Mouse (Mus musculus) liver, embryonic 13.5 days (tissue): ENCODE measurements at regions not wholly inside any gene's neighbourhood (a gene's known extent, or its start where the extent isn't known, plus 50 kb on each side); places are given as distances from the start of the nearest gene placed in this dataset.

Source experiments
- ATAC-seq: fragments of 200-750 bp; cut with Nextera tagmentation; 2 replicates; pipeline ENCODE4 v1.8.0; 2017; ENCODE audit warnings: low read depth, mild to moderate bottlenecking, moderate number of reproducible peaks, moderate library complexity
- DNase-seq: peaks from one replicate; pipeline ENCODE4 v3.0.0; 2022
- H3K27ac ChIP-seq: fragments of 300-500 bp; sonication (generic); 2 replicates; pipeline ENCODE4 v1.5.1; 2015; ENCODE audit warnings: moderate library complexity, mild to moderate bottlenecking, inconsistent platforms
- H3K27me3 ChIP-seq: fragments of 300-500 bp; sonication (generic); 2 replicates; pipeline ENCODE4 v1.6.1; 2015; ENCODE audit warnings: mild to moderate bottlenecking, inconsistent platforms
- H3K36me3 ChIP-seq: fragments of 300-500 bp; sonication (generic); 2 replicates; pipeline ENCODE4 v1.6.1; 2015; ENCODE audit warnings: mild to moderate bottlenecking, inconsistent platforms
- H3K4me1 ChIP-seq: fragments of 300-500 bp; sonication (generic); replicated peaks from 2 replicates; pipeline ENCODE4 v1.6.1; 2015; ENCODE audit warnings: inconsistent platforms
- H3K4me2 ChIP-seq: fragments of 300-500 bp; sonication (generic); 2 replicates; pipeline ENCODE4 v1.6.1; 2015; ENCODE audit warnings: inconsistent platforms, mild to moderate bottlenecking, moderate library complexity
- H3K4me3 ChIP-seq: fragments of 300-500 bp; sonication (generic); replicated peaks from 2 replicates; pipeline ENCODE4 v1.5.1; 2015; ENCODE audit warnings: mild to moderate bottlenecking, inconsistent platforms
- H3K9ac ChIP-seq: fragments of 300-500 bp; sonication (generic); 2 replicates; pipeline ENCODE4 v1.6.1; 2015; ENCODE audit warnings: mild to moderate bottlenecking, inconsistent platforms
- H3K9me3 ChIP-seq: fragments of 300-500 bp; sonication (generic); replicated peaks from 2 replicates; pipeline ENCODE4 v1.6.1; 2016; ENCODE audit warnings: inconsistent platforms
- WGBS: fragments of 180-500 bp; shearing (Covaris S2); methylation state at CpG from one replicate; pipeline ENCODE4 v1.1.7; 2015; ENCODE audit not compliant: insufficient replicate concordance; 5-methylcytosine and 5-hydroxymethylcytosine counted together

DNA sequence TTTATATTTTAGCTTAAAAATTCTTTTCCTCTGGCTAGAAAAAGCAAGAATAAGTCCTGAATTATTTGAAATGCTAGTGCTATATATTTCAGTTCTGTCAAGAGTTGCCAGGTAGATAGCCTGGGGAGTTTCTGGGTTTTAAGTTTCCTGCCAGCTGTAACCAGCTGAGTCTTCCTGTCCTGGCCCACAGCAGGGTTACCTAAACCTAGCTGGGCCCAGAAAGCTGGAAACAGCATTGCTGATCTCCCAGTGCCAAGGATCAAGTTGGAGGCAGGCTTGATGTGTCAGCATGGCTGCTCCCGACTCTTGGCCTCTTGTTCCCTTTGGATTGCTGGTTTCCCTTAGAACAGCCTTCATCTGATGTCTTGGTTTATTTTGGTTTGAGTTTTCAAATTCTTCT is 122.8 kb upstream of the Tnfaip3 start:
- Histone ChIP-seq H3K4me3 (no peak overlapping the region), H3K36me3 (no peaks in the 10 kb centered on the region), H3K4me1 (no peaks in the 10 kb centered on the region), H3K9ac (no peak overlapping the region), H3K27me3 (no peaks in the 10 kb centered on the region), H3K4me2 (no peak overlapping the region), H3K27ac (no peak overlapping the region), H3K9me3 (no peaks in the 10 kb centered on the region)
- DNase-seq (no peak), ATAC-seq (no peak)
- 55% methylated on average over 1 of the region's 1 CpGs for WGBS

DNA sequence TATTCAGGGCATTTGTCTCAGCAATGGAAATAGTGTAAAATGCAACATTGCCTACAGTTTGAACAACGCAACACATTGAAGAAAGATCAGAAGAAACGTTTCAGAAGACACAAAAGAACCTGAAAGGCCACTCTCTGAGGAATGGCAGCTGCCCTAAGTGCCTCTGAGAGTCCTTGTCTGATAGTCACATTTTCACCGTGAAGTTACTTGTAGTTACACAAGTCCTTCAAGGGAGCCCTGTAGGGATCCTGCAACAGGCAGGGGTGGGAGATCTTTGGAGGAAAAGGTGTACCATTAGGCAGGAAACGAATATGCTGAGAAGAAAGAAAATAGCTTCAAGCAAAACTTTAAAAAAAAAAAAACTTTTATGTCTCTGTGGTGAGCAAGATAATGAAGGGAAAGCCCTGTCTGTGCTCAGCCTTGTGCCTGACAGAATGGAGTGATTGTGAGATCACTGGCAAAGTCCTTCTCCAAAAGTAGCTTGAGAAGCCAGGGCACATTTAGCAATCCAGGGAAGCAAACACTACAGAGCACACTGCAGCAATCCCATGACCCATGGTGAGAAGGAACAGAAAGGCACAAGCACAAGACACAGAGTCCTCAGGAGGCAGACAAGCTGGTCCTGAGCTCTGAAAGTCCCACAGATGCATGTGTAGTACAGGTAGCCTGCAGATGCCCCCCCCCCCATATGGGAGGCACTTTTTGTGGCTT is 112.3 kb upstream of the Tnfaip3 start:
- 45% methylated on average over 4 of the region's 4 CpGs for WGBS
- no peak for DNase-seq
- no peak overlapping the region for H3K4me3 ChIP-seq
- ATAC-seq, result no peak
- no peaks in the 10 kb centered on the region for H3K27me3 ChIP-seq
- no peak overlapping the region for H3K9ac ChIP-seq
- no peak overlapping the region for H3K27ac ChIP-seq
- no peaks in the 10 kb centered on the region for H3K36me3 ChIP-seq
- H3K4me2 ChIP-seq, result no peak overlapping the region
- H3K9me3 ChIP-seq, result no peaks in the 10 kb centered on the region
- H3K4me1 ChIP-seq, result no peaks in the 10 kb centered on the region

- Histone ChIP-seq H3K27me3 (no peaks in the 10 kb centered on the region), H3K36me3 (no peaks in the 10 kb centered on the region), H3K4me3 (no peak overlapping the region), H3K4me1 (no peaks in the 10 kb centered on the region), H3K27ac (no peak overlapping the region), H3K9me3 (no peaks in the 10 kb centered on the region), H3K4me2 (no peak overlapping the region), H3K9ac (no peak overlapping the region)
- ATAC-seq, result no peak
- WGBS, result 63% methylated on average over 2 of the region's 2 CpGs
- DNase-seq, result no peak
Observed at GRCm38 (mm10) chr10:19126922-19127321, 111.5 kb upstream of the Tnfaip3 start.

- DNase-seq (no peak), ATAC-seq (no peak)
- H3K4me1 ChIP-seq, result no peaks in the 10 kb centered on the region
- no peak overlapping the region for H3K27ac ChIP-seq
- no peak overlapping the region for H3K4me3 ChIP-seq
- no peak overlapping the region for H3K4me2 ChIP-seq
- H3K9ac ChIP-seq, result no peak overlapping the region
- no peaks in the 10 kb centered on the region for H3K9me3 ChIP-seq
- 64% methylated on average over 4 of the region's 4 CpGs for WGBS
- no peaks in the 10 kb centered on the region for H3K27me3 ChIP-seq
- no peaks in the 10 kb centered on the region for H3K36me3 ChIP-seq
Observed at GRCm38 (mm10) chr10:19126438-19126837, 111.0 kb upstream of the Tnfaip3 start.

GRCm38 (mm10) chr10:19123691-19124090 is 108.2 kb upstream of the Tnfaip3 start:
- no peaks in the 10 kb centered on the region for H3K9me3 ChIP-seq
- 75% methylated on average over 7 of the region's 7 CpGs for WGBS

DNA sequence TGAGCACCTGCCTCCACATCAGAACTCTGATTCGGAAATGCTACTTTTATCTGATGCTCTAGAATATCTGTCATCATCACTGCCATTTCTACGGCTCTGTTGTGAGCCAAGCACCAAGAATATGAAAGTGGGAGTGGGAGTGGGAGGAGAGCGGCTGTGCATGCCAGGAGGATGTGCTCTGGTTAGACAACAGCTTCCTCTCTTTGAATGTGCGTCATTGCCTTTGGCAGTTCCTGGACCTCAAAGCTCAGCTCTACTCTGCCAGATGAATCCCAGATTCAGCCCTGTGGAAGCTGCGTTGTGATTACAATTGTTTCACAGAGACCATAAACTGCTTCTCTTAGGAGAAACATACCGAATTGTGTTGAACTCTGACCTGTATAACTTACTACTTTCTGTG is 106.8 kb upstream of the Tnfaip3 start:
- Histone ChIP-seq H3K9me3 (no peaks in the 10 kb centered on the region), H3K36me3 (no peaks in the 10 kb centered on the region), H3K4me2 (no peak overlapping the region), H3K4me1 (no peaks in the 10 kb centered on the region), H3K27me3 (no peaks in the 10 kb centered on the region), H3K4me3 (no peak overlapping the region), H3K27ac (no peak overlapping the region), H3K9ac (no peak overlapping the region)
- DNase-seq (no peak), ATAC-seq (no peak)
- WGBS, result 37% methylated on average over 6 of the region's 6 CpGs

More at GRCm38 (mm10) chr10:19123691-19124090, 108.2 kb upstream of the Tnfaip3 start:
- Histone ChIP-seq H3K9ac (no peak overlapping the region), H3K36me3 (no peaks in the 10 kb centered on the region), H3K4me2 (no peak overlapping the region), H3K4me3 (no peak overlapping the region), H3K27ac (no peak overlapping the region), H3K4me1 (no peaks in the 10 kb centered on the region), H3K27me3 (no peaks in the 10 kb centered on the region)
- ATAC-seq (no peak), DNase-seq (no peak)

DNA sequence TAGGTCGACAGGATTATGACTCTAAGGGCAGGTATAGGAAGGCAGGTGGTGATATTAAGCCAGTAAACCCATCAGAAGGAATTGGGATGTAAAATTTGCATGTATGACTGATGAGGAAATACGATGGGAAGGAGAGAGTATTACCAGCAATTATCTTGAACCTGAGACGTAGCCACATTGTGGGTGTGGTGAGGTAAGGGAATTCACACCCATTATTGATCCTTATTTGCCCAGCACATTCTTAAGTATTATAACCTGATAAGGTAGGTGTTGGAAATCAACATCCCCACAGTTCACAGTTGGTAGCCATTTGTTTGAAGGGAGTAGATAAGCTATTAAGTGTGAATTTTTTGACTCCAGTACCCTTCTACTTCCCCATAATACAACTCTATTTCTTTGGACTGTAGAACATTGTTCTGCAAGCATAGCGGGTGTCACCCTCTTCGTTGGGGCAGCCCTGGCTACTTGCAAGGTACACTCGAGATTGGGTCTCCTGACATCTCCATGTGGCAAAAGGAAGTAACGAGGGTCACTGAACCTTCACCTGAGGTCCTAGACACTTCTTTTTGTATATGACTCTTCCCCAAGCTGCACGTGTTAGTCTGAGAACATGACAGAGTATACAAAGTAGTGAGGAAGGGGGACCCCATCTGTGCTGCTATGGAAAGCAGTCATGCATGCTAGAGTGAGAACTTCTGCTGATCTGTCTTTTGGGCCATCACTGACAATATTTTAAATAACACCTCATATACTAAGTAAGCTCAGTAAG is 104.0 kb upstream of the Tnfaip3 start:
- H3K9me3 ChIP-seq, result no peaks in the 10 kb centered on the region
- H3K9ac ChIP-seq, result no peak overlapping the region
- ATAC-seq (no peak), DNase-seq (no peak)
- no peaks in the 10 kb centered on the region for H3K27me3 ChIP-seq
- H3K27ac ChIP-seq, result no peak overlapping the region
- H3K4me1 ChIP-seq, result no peaks in the 10 kb centered on the region
- no peaks in the 10 kb centered on the region for H3K36me3 ChIP-seq
- 57% methylated on average over 8 of the region's 8 CpGs for WGBS
- H3K4me2 ChIP-seq, result no peak overlapping the region
- H3K4me3 ChIP-seq, result no peak overlapping the region

DNA sequence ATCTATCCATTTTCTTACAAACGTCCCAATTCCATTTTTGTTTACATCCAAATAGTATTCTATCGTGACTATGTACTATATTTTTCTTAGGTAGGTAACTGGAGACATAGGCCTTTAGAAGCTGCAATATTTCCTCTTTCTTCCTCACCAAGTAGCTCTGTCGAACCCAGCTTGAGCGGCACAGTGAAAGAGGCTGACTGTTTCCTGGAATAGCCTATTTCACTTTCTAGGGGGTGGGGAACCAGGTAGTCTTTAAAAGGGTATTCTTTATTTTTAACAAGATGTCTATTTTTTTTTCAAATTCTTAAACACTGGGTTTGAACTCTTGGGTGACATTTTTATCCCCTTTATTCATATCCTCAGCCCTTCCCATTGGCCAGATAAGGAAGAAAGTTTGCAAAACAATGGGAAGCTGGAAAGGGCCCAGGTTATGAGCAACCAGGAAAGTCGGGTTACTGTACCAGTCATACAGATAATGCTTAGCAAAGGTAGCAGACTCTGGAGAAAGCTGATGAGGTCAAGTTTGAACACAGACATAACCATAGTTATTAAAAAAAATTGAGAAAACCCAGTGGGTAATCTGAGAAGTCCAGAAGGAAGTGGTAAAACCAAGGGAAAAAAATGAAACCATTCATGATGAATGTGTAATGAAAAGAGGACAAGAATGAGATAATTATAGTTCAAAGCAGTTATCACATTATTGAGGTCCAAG is 103.3 kb upstream of the Tnfaip3 start:
- no peak overlapping the region for H3K9ac ChIP-seq
- no peaks in the 10 kb centered on the region for H3K4me1 ChIP-seq
- DNase-seq, result no peak

GRCm38 (mm10) chr10:19117071-19117605 is 101.7 kb upstream of the Tnfaip3 start:
- ATAC-seq, result no peak
- DNase-seq, result no peak
- no peaks in the 10 kb centered on the region for H3K27me3 ChIP-seq
- H3K4me3 ChIP-seq, result no peak overlapping the region
- H3K27ac ChIP-seq, result no peak overlapping the region
- 56% methylated on average over 9 of the region's 9 CpGs for WGBS
- H3K9ac ChIP-seq, result no peak overlapping the region
- no peaks in the 10 kb centered on the region for H3K9me3 ChIP-seq
- no peaks in the 10 kb centered on the region for H3K4me1 ChIP-seq
- H3K36me3 ChIP-seq, result no peaks in the 10 kb centered on the region
- no peak overlapping the region for H3K4me2 ChIP-seq

More for the DNA sequence above, 103.3 kb upstream of the Tnfaip3 start:
- no peak for ATAC-seq
- Histone ChIP-seq H3K4me3 (no peak overlapping the region), H3K9me3 (no peaks in the 10 kb centered on the region), H3K4me2 (no peak overlapping the region), H3K27ac (no peak overlapping the region), H3K36me3 (no peaks in the 10 kb centered on the region), H3K27me3 (no peaks in the 10 kb centered on the region)
- WGBS, result 33% methylated on average over 5 of the region's 5 CpGs

GRCm38 (mm10) chr10:19112459-19112858 is 97.0 kb upstream of the Tnfaip3 start:
- 56% methylated on average over 2 of the region's 2 CpGs for WGBS
- ATAC-seq (no peak), DNase-seq (no peak)
- Histone ChIP-seq H3K4me1 (no peaks in the 10 kb centered on the region), H3K4me2 (no peak overlapping the region), H3K36me3 (no peaks in the 10 kb centered on the region), H3K27ac (no peak overlapping the region), H3K4me3 (no peak overlapping the region), H3K9me3 (no peaks in the 10 kb centered on the region), H3K27me3 (no peaks in the 10 kb centered on the region), H3K9ac (no peak overlapping the region)

DNA sequence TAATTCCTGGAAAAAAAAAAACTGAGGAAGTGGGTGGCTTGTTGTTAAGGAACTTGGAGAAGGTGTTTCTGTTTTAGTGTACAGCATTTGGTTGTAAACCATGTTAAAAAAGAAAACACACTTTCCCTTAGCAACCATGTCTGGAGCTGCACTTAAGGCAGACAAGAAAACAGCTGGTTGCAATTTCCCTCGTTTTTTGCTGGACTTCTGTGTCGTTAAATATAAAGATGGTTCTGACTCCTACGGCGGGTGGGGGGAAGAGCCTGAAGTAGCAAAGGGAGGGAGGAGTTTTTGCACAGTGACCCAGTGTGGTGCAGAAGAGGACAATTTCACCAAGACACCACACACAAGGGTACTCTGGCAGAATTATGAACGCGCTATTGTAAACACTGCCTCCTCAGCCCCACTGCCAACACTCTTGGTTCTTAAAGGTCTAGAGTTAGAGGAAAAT is 89.8 kb upstream of the Tnfaip3 start:
- no peaks in the 10 kb centered on the region for H3K4me1 ChIP-seq
- no peaks in the 10 kb centered on the region for H3K9me3 ChIP-seq
- H3K4me3 ChIP-seq, result no peak overlapping the region
- no peaks in the 10 kb centered on the region for H3K27me3 ChIP-seq
- no peaks in the 10 kb centered on the region for H3K36me3 ChIP-seq
- no peak overlapping the region for H3K27ac ChIP-seq
- DNase-seq, result no peak
- H3K4me2 ChIP-seq, result no peak overlapping the region
- 53% methylated on average over 6 of the region's 6 CpGs for WGBS
- ATAC-seq, result no peak
- H3K9ac ChIP-seq, result no peak overlapping the region
